Mouse (Mus musculus): Measurements from ENCODE around the gene Hmgcs1.
"Not testable (repeated sequence)": the region's sequence is repeated elsewhere in the genome, so short reads cannot be mapped to it uniquely, and the experiment has no call there.

Hmgcs1 gene

GRCm38 (mm10) chr13:119690039-119690728 is at the start of gene Hmgcs1:
Gene Hmgcs1, plus strand, starts transcription at chr13:119690379.
- DNase-seq, result peak; percentile 99

- DNase-seq, result peak; percentile 53
Observed at GRCm38 (mm10) chr13:119640504-119640903, 49.7 kb upstream of the Hmgcs1 start.

- no peak for DNase-seq
Observed at GRCm38 (mm10) chr13:119641145-119641544, 49.0 kb upstream of the Hmgcs1 start.

GRCm38 (mm10) chr13:119644769-119645168 is 45.4 kb upstream of the Hmgcs1 start:
- no peak for DNase-seq

- DNase-seq, result peak; percentile 21
Observed at GRCm38 (mm10) chr13:119646511-119646910, 43.7 kb upstream of the Hmgcs1 start.

GRCm38 (mm10) chr13:119648891-119649698 is 41.1 kb upstream of the Hmgcs1 start:
- no peak for DNase-seq

GRCm38 (mm10) chr13:119649699-119650046 is 40.5 kb upstream of the Hmgcs1 start:
- no peak for DNase-seq

- no peak for DNase-seq
Observed at GRCm38 (mm10) chr13:119654734-119655133, 35.4 kb upstream of the Hmgcs1 start.

- no peak for DNase-seq
Observed at GRCm38 (mm10) chr13:119656246-119656645, 33.9 kb upstream of the Hmgcs1 start.

GRCm38 (mm10) chr13:119656846-119657416 is 33.2 kb upstream of the Hmgcs1 start:
- no peak for DNase-seq

- peak; percentile 45 for DNase-seq
Observed at GRCm38 (mm10) chr13:119661420-119661819, 28.8 kb upstream of the Hmgcs1 start.

GRCm38 (mm10) chr13:119678794-119679193 is 11.4 kb upstream of the Hmgcs1 start:
- no peak for DNase-seq

GRCm38 (mm10) chr13:119679721-119680120 is 10.5 kb upstream of the Hmgcs1 start:
- DNase-seq, result no peak

GRCm38 (mm10) chr13:119681161-119681560 is 9.0 kb upstream of the Hmgcs1 start:
- no peak for DNase-seq

- no peak for DNase-seq
Observed at GRCm38 (mm10) chr13:119684416-119685177, 5.6 kb upstream of the Hmgcs1 start.

- no peak for DNase-seq
Observed at GRCm38 (mm10) chr13:119689709-119690038, 505 bp upstream of the Hmgcs1 start.

GRCm38 (mm10) chr13:119690876-119691620 is 869 bp downstream of the Hmgcs1 start:
- DNase-seq, result peak; percentile 86

- not testable (repeated sequence) for DNase-seq
Observed at GRCm38 (mm10) chr13:119691958-119692357, 1.8 kb downstream of the Hmgcs1 start.

GRCm38 (mm10) chr13:119695676-119696075 is 5.5 kb downstream of the Hmgcs1 start:
- no peak for DNase-seq

GRCm38 (mm10) chr13:119696496-119696895 is 6.3 kb downstream of the Hmgcs1 start:
- no peak for DNase-seq

GRCm38 (mm10) chr13:119698436-119698835 is 8.3 kb downstream of the Hmgcs1 start:
- DNase-seq, result peak; percentile 49

- DNase-seq, result no peak
Observed at GRCm38 (mm10) chr13:119704280-119704679, 14.1 kb downstream of the Hmgcs1 start.

All from kidney, postnatal 14 days (tissue).